Mouse (Mus musculus): ENCODE data around the gene Pkp1. TPM values are rescaled to one million over a fixed set of nuclear protein-coding genes. Genes with fewer than 3 reads are reported as not detected.

Pkp1 gene
- polyA plus RNA-seq, 1 experiment from 2014 or later: 0.20 TPM

GRCm38 (mm10) chr1:135899295-135899694, 19.7 kb downstream of the Pkp1 start:
- no peaks in the 10 kb centered on the region for H3K9me3 ChIP-seq

DNA sequence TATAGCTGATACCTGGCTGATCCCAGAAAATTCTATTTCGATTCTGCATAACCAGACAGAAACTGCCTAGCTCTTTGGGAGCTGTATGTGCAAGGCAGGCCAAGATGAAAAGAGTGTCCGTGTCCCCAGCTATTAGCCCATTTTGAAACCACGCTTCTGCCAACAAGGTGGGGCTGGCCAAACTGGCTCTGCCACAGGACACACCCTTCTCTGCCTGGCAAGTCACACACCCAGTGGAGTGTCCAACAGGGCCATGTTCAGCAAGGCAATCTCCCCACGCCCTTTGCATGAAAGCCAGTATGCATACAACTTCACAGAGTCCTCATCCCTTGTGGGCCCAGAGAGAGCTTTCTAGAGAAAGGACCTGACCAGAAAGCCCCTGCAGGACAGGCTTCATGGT, 23.6 kb downstream of the Pkp1 start:
- no peak for ATAC-seq (ENCODE audit: low FRiP score)
- H3K9ac ChIP-seq: no peak overlapping the region
- WGBS: 89% methylated on average over 4 of the region's 4 CpGs
- H3K27me3 ChIP-seq: no peaks in the 10 kb centered on the region
- no peak overlapping the region for H3K4me2 ChIP-seq
- H3K4me1 ChIP-seq: no peaks in the 10 kb centered on the region
- no peaks in the 10 kb centered on the region for H3K36me3 ChIP-seq (replicated peaks)
- no peak overlapping the region for H3K27ac ChIP-seq
- H3K9me3 ChIP-seq: no peaks in the 10 kb centered on the region
- no peak overlapping the region for H3K4me3 ChIP-seq (replicated peaks)

More at GRCm38 (mm10) chr1:135899295-135899694, 19.7 kb downstream of the Pkp1 start:
- no peak overlapping the region for H3K9ac ChIP-seq
- H3K4me2 ChIP-seq: no peak overlapping the region
- no peaks in the 10 kb centered on the region for H3K36me3 ChIP-seq (replicated peaks)
- H3K4me1 ChIP-seq: no peaks in the 10 kb centered on the region
- 89% methylated on average over 6 of the region's 6 CpGs for WGBS
- peaks cover 3% of the 10 kb centered on the region; the same call in 1 of the 2 replicates for H3K27me3 ChIP-seq
- no peak overlapping the region for H3K27ac ChIP-seq
- ATAC-seq (ENCODE audit: low FRiP score): no peak
- no peak overlapping the region for H3K4me3 ChIP-seq (replicated peaks)

DNA sequence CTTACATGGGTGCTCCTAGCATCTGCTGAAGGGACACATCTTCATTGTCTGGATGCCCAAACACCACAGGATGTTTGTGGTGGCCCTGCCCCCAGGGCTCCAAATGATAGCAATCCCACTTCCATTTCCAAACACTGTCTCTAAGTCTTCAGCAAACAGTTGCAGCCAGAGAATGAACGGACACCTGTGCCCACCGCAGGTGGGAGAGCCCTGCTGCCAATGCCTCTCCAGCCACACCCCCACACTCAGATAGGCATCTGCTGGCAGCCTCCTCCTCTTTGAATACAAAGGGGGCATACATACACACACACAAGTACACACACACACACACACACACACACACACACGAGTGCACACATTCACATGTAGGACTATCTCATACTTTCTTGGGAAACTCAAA, 25.6 kb downstream of the Pkp1 start:
- H3K27me3 ChIP-seq: no peaks in the 10 kb centered on the region
- H3K9me3 ChIP-seq: no peaks in the 10 kb centered on the region

GRCm38 (mm10) chr1:135892764-135893163, 26.2 kb downstream of the Pkp1 start:
- ATAC-seq (ENCODE audit: low FRiP score): no peak
- no peaks in the 10 kb centered on the region for H3K27me3 ChIP-seq
- no peaks in the 10 kb centered on the region for H3K36me3 ChIP-seq (replicated peaks)
- no peak overlapping the region for H3K27ac ChIP-seq
- H3K9ac ChIP-seq: no peak overlapping the region
- H3K4me3 ChIP-seq (replicated peaks): no peak overlapping the region
- H3K4me1 ChIP-seq: no peaks in the 10 kb centered on the region
- WGBS: 89% methylated on average over 6 of the region's 6 CpGs
- no peak overlapping the region for H3K4me2 ChIP-seq
- no peaks in the 10 kb centered on the region for H3K9me3 ChIP-seq

More for the DNA sequence above, 25.6 kb downstream of the Pkp1 start:
- Histone ChIP-seq H3K4me1 (no peaks in the 10 kb centered on the region), H3K27ac (no peak overlapping the region), H3K9ac (no peak overlapping the region), H3K4me3 (replicated peaks) (no peak overlapping the region), H3K36me3 (replicated peaks) (no peaks in the 10 kb centered on the region), H3K4me2 (no peak overlapping the region)
- no peak for ATAC-seq (ENCODE audit: low FRiP score)
- 84% methylated on average over 3 of the region's 3 CpGs for WGBS

GRCm38 (mm10) chr1:135892233-135892632, 26.8 kb downstream of the Pkp1 start:
- H3K4me3 ChIP-seq (replicated peaks): no peak overlapping the region
- H3K36me3 ChIP-seq (replicated peaks): no peaks in the 10 kb centered on the region
- H3K9me3 ChIP-seq: no peaks in the 10 kb centered on the region
- no peak overlapping the region for H3K27ac ChIP-seq
- H3K4me1 ChIP-seq: no peaks in the 10 kb centered on the region
- no peaks in the 10 kb centered on the region for H3K27me3 ChIP-seq
- no peak for ATAC-seq (ENCODE audit: low FRiP score)
- 63% methylated on average over 6 of the region's 6 CpGs for WGBS
- no peak overlapping the region for H3K4me2 ChIP-seq
- H3K9ac ChIP-seq: no peak overlapping the region

- no peak overlapping the region for H3K4me2 ChIP-seq
- WGBS: 83% methylated on average over 11 of the region's 11 CpGs
- no peak for ATAC-seq (ENCODE audit: low FRiP score)
- H3K9me3 ChIP-seq: no peaks in the 10 kb centered on the region
- H3K4me3 ChIP-seq (replicated peaks): no peak overlapping the region
- no peak overlapping the region for H3K27ac ChIP-seq
- no peak overlapping the region for H3K9ac ChIP-seq
- H3K27me3 ChIP-seq: no peaks in the 10 kb centered on the region
- no peaks in the 10 kb centered on the region for H3K36me3 ChIP-seq (replicated peaks)
- no peaks in the 10 kb centered on the region for H3K4me1 ChIP-seq
Measured at GRCm38 (mm10) chr1:135891424-135892216, 27.4 kb downstream of the Pkp1 start.

GRCm38 (mm10) chr1:135889461-135890185, 29.4 kb downstream of the Pkp1 start:
- H3K27me3 ChIP-seq: no peaks in the 10 kb centered on the region
- H3K36me3 ChIP-seq (replicated peaks): no peaks in the 10 kb centered on the region
- no peak overlapping the region for H3K4me3 ChIP-seq (replicated peaks)
- 84% methylated on average over 20 of the region's 20 CpGs for WGBS
- no peaks in the 10 kb centered on the region for H3K9me3 ChIP-seq
- ATAC-seq (ENCODE audit: low FRiP score): no peak
- H3K4me1 ChIP-seq: no peaks in the 10 kb centered on the region
- no peak overlapping the region for H3K27ac ChIP-seq
- H3K4me2 ChIP-seq: no peak overlapping the region
- H3K9ac ChIP-seq: no peak overlapping the region

DNA sequence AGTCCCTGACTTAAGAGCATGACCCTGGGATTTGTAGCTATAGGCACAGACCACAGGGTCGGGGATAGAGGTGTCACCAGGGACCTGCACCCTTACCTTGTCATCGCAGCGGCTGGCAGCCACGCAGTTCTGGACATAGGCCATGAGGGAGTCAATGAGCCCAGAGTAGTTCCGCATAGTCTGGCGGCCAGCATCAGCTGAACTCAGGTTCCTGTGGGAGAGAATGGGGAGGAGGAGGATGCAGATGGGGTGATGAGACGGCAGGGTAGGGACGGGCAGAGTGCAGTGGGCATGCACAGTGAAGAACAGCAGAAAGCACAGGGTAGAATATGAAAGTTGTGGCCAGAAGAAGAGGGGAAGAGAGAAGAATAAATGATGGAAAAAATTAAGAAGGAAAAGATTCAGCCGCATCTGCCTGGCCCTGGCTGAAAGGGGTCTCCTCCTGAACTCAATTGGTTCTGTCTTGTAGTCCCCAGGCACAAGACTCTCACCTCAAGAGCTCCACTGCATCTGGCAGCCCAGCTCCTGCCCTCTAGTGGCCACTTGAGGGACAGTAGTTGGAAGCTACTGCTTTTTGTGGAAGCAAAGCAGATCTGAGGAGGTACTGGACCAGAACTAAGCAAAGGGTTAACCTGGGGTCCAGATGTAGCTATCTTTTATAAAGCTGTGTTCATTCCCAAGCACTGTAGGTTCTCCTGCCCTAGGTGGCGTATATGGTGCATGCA, 36.5 kb downstream of the Pkp1 start:
- H3K4me2 ChIP-seq: no peak overlapping the region
- no peaks in the 10 kb centered on the region for H3K27me3 ChIP-seq
- no peak overlapping the region for H3K4me3 ChIP-seq (replicated peaks)
- H3K36me3 ChIP-seq (replicated peaks): no peaks in the 10 kb centered on the region
- ATAC-seq (ENCODE audit: low FRiP score): 0 out of 2 replicates have a peak, but pooled peaks have one; percentile 17
- no peak overlapping the region for H3K9ac ChIP-seq
- no peaks in the 10 kb centered on the region for H3K9me3 ChIP-seq
- WGBS: 73% methylated on average over 10 of the region's 10 CpGs
- H3K27ac ChIP-seq: no peak overlapping the region
- H3K4me1 ChIP-seq: no peaks in the 10 kb centered on the region

DNA sequence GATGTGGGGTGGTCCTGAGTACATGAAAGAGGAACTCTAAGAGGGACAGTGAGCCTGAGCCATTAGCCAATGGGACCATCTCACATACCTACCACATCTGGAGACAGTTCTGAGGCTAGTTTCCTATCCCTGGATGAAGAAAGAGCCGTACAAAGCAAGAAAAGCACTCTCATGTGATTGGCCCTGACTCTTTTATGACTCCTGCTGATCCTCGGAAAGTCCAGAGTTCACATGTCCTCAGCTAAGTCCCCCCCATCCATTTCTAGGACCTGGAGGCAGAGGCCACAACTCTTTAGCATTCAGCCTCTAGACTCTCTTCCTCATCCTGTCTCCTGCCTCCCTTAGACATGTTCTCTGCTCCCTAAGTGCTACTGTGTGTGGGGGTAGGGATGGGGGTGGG, 41.8 kb downstream of the Pkp1 start:
- 85% methylated on average over 2 of the region's 2 CpGs for WGBS

GRCm38 (mm10) chr1:135872991-135873390, 46.0 kb downstream of the Pkp1 start:
- Histone ChIP-seq H3K4me1 (no peaks in the 10 kb centered on the region), H3K27me3 (no peaks in the 10 kb centered on the region; the same call in 1 of the 2 replicates), H3K27ac (no peak overlapping the region), H3K36me3 (replicated peaks) (no peaks in the 10 kb centered on the region), H3K9me3 (no peaks in the 10 kb centered on the region), H3K9ac (no peak overlapping the region), H3K4me3 (replicated peaks) (no peak overlapping the region), H3K4me2 (no peak overlapping the region)
- no peak for ATAC-seq (ENCODE audit: low FRiP score)
- 90% methylated on average over 4 of the region's 4 CpGs for WGBS

More for the DNA sequence above, 41.8 kb downstream of the Pkp1 start:
- Histone ChIP-seq H3K36me3 (replicated peaks) (no peaks in the 10 kb centered on the region), H3K4me1 (no peaks in the 10 kb centered on the region), H3K4me2 (no peak overlapping the region), H3K27ac (no peak overlapping the region), H3K27me3 (no peaks in the 10 kb centered on the region; the same call in 1 of the 2 replicates), H3K9me3 (no peaks in the 10 kb centered on the region), H3K4me3 (replicated peaks) (no peak overlapping the region), H3K9ac (no peak overlapping the region)
- no peak for ATAC-seq (ENCODE audit: low FRiP score)

- Histone ChIP-seq H3K9me3 (no peaks in the 10 kb centered on the region), H3K4me2 (no peak overlapping the region), H3K27ac (no peak overlapping the region), H3K27me3 (peaks cover 12% of the 10 kb centered on the region), H3K9ac (no peak overlapping the region), H3K36me3 (replicated peaks) (no peaks in the 10 kb centered on the region), H3K4me1 (no peaks in the 10 kb centered on the region), H3K4me3 (replicated peaks) (no peak overlapping the region)
- 91% methylated on average over 6 of the region's 6 CpGs for WGBS
- no peak for ATAC-seq (ENCODE audit: low FRiP score)
Measured at GRCm38 (mm10) chr1:135868570-135868969, 50.4 kb downstream of the Pkp1 start.

DNA sequence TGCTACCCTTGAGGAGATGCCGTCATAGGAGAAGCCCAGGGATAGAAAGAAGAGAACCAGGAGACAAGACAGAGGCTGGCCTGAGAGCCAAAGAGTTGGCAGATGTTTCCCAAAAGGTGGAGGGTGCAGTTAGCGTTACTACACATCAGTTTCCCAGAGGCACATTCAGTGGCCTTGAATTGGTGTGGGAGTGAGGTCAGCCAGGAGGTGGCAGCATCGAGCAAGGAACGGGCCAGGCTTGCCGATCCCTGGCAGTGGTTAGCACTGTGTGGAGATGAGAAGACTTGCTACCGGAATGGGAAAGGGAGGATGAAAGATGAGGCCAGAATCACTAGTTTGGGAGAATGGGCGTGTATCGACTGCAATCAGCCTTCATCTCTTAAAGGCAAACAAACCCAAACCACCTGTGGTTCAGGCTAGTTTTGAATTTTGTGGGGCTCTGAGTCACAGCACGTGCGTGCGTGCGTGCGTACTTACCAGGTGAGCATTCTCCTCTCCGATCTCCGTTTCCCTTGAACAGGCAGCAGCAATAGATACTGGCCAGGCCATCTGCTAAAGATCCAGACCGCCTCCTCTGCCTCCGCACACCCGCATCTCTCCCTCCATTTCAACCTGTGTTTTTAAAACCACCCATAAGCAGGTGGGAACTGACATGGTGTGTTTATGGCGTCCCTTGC, 53.4 kb downstream of the Pkp1 start:
- 46% methylated on average over 19 of the region's 19 CpGs for WGBS
- H3K36me3 ChIP-seq (replicated peaks): no peaks in the 10 kb centered on the region
- no peak overlapping the region for H3K9ac ChIP-seq
- ATAC-seq (ENCODE audit: low FRiP score): peak; percentile 80; the same call in 1 of the 2 replicates
- H3K27ac ChIP-seq: no peak overlapping the region
- H3K4me2 ChIP-seq: no peak overlapping the region
- H3K9me3 ChIP-seq: no peaks in the 10 kb centered on the region
- H3K4me3 ChIP-seq (replicated peaks): no peak overlapping the region
- H3K27me3 ChIP-seq: peaks cover 12% of the 10 kb centered on the region; the same call in 1 of the 2 replicates
- no peaks in the 10 kb centered on the region for H3K4me1 ChIP-seq
